Mouse (Mus musculus): ENCODE results near the gene Tmc6.
"Not testable (repeated sequence)": the region's sequence is repeated elsewhere in the genome, so short reads cannot be mapped to it uniquely, and the experiment has no call there.

The Tmc6 gene

GRCm38 (mm10) chr11:117781993-117782704, at the start of gene Tmc6, which contains the start of gene Tmc8:
TSS of gene Tmc6 (minus strand) at chr11:117782198.
TSS of gene Tmc8 (plus strand) at chr11:117782076.
- in situ Hi-C loops (cut with MboI): no loop called here

- in situ Hi-C loops (cut with MboI): no loop called here
These were observed 48.4 kb upstream of the Tmc6 start for GRCm38 (mm10) chr11:117830401-117830800.

- in situ Hi-C loops (cut with MboI): loop anchor here (5.0 to 10.0 kb wide), 2 partner anchors 37 to 445 kb away; no protein-coding TSS in a partner anchor
These were observed 47.7 kb upstream of the Tmc6 start for GRCm38 (mm10) chr11:117829671-117830215.

- in situ Hi-C loops (cut with MboI): loop anchor here (5.0 to 10.0 kb wide), 2 partner anchors 37 to 444 kb away; no protein-coding TSS in a partner anchor
These were observed 47.0 kb upstream of the Tmc6 start for GRCm38 (mm10) chr11:117828888-117829604.

- in situ Hi-C loops (cut with MboI): loop anchor here (5.0 to 10.0 kb wide), 2 partner anchors 36 to 444 kb away; no protein-coding TSS in a partner anchor
These were observed 46.3 kb upstream of the Tmc6 start for GRCm38 (mm10) chr11:117828149-117828887.

- in situ Hi-C loops (cut with MboI): loop anchor here (5.0 to 10.0 kb wide), 2 partner anchors 35 to 443 kb away; no protein-coding TSS in a partner anchor
These were observed 45.4 kb upstream of the Tmc6 start for GRCm38 (mm10) chr11:117827386-117827785.

GRCm38 (mm10) chr11:117826916-117827315, 44.9 kb upstream of the Tmc6 start:
- in situ Hi-C loops (cut with MboI): loop anchor here (5.0 to 10.0 kb wide), 2 partner anchors 35 to 442 kb away; no protein-coding TSS in a partner anchor

- in situ Hi-C loops (cut with MboI): loop anchor here (5.0 to 10.0 kb wide), 2 partner anchors 34 to 441 kb away; no protein-coding TSS in a partner anchor
These were observed 44.2 kb upstream of the Tmc6 start for GRCm38 (mm10) chr11:117826164-117826563.

- in situ Hi-C loops (cut with MboI): loop anchor here (5.0 to 10.0 kb wide), 2 partner anchors 33 to 441 kb away; no protein-coding TSS in a partner anchor
These were observed 43.5 kb upstream of the Tmc6 start, which contains the start of the genes Afmid and Tk1 for GRCm38 (mm10) chr11:117825333-117826101. TSS of gene Afmid (plus strand) at chr11:117825924. TSS of gene Tk1 (minus strand) at chr11:117826092.

- in situ Hi-C loops (cut with MboI): loop anchor here (5.0 to 10.0 kb wide), 2 partner anchors 112 to 440 kb away; no protein-coding TSS in a partner anchor
These were observed 42.3 kb upstream of the Tmc6 start for GRCm38 (mm10) chr11:117824060-117824969.

- in situ Hi-C loops (cut with MboI): loop anchor here (5.0 to 10.0 kb wide), 2 partner anchors 111 to 439 kb away; no protein-coding TSS in a partner anchor
These were observed 41.4 kb upstream of the Tmc6 start for GRCm38 (mm10) chr11:117823411-117823810.

- in situ Hi-C loops (cut with MboI): loop anchor here (5.0 to 10.0 kb wide), 2 partner anchors 110 to 438 kb away; no protein-coding TSS in a partner anchor
These were observed 40.8 kb upstream of the Tmc6 start for GRCm38 (mm10) chr11:117822728-117823241.

GRCm38 (mm10) chr11:117821868-117822267, 39.9 kb upstream of the Tmc6 start:
- in situ Hi-C loops (cut with MboI): loop anchor here (5.0 to 10.0 kb wide), 2 partner anchors 110 to 437 kb away; no protein-coding TSS in a partner anchor

- in situ Hi-C loops (cut with MboI): loop anchor here (5.0 to 10.0 kb wide), 2 partner anchors 108 to 435 kb away; no protein-coding TSS in a partner anchor
These were observed 38.2 kb upstream of the Tmc6 start for GRCm38 (mm10) chr11:117820173-117820572.

- in situ Hi-C loops (cut with MboI): no loop called here
These were observed 37.1 kb upstream of the Tmc6 start for GRCm38 (mm10) chr11:117819095-117819494.

GRCm38 (mm10) chr11:117816389-117816996, 34.5 kb upstream of the Tmc6 start:
- in situ Hi-C loops (cut with MboI): no loop called here

GRCm38 (mm10) chr11:117815850-117816249, 33.9 kb upstream of the Tmc6 start:
- in situ Hi-C loops (cut with MboI): not testable (repeated sequence)

- in situ Hi-C loops (cut with MboI): no loop called here
These were observed 32.8 kb upstream of the Tmc6 start for GRCm38 (mm10) chr11:117814704-117815366.
